Mouse (Mus musculus): ENCODE results near the gene Lmx1b. TPM values are rescaled to one million over a fixed set of nuclear protein-coding genes. Genes with fewer than 3 reads are reported as not detected.

The Lmx1b gene
- polyA plus RNA-seq, 1 experiment = 16.0 TPM

- DNase-seq (ENCODE audit: low read depth) = no peak
- TF ChIP-seq POLR2A (IDR thresholded peaks at IDR 0.05; ENCODE audit: borderline replicate concordance, extremely low read depth, insufficient read depth, insufficient read length, poor library complexity, severe bottlenecking) = no peak
- no peak for TF ChIP-seq CTCF (IDR thresholded peaks at IDR 0.05; ENCODE audit: borderline replicate concordance, extremely low read depth, insufficient read depth, insufficient read length)
These were observed 94.3 kb downstream of the Lmx1b start for GRCm38 (mm10) chr2:33546051-33546450.

- DNase-seq (ENCODE audit: low read depth) = no peak
- TF ChIP-seq CTCF (IDR thresholded peaks at IDR 0.05; ENCODE audit: borderline replicate concordance, extremely low read depth, insufficient read depth, insufficient read length) = no peak
These were observed 95.3 kb downstream of the Lmx1b start for GRCm38 (mm10) chr2:33544781-33545566.

- DNase-seq (ENCODE audit: low read depth) = no peak
- no peak for TF ChIP-seq POLR2A (IDR thresholded peaks at IDR 0.05; ENCODE audit: borderline replicate concordance, extremely low read depth, insufficient read depth, insufficient read length, poor library complexity, severe bottlenecking)
These were observed 96.0 kb downstream of the Lmx1b start for GRCm38 (mm10) chr2:33544203-33544762.

- peak; percentile 96 for DNase-seq (ENCODE audit: low read depth)
- no peak for TF ChIP-seq POLR2A (IDR thresholded peaks at IDR 0.05; ENCODE audit: borderline replicate concordance, extremely low read depth, insufficient read depth, insufficient read length, poor library complexity, severe bottlenecking)
- no peak for TF ChIP-seq CTCF (IDR thresholded peaks at IDR 0.05; ENCODE audit: borderline replicate concordance, extremely low read depth, insufficient read depth, insufficient read length)
These were observed 96.7 kb downstream of the Lmx1b start for GRCm38 (mm10) chr2:33543429-33544202.

- TF ChIP-seq CTCF (IDR thresholded peaks at IDR 0.05; ENCODE audit: borderline replicate concordance, extremely low read depth, insufficient read depth, insufficient read length) (peak; percentile 79; the same call in 1 of the 2 replicates), POLR2A (IDR thresholded peaks at IDR 0.05; ENCODE audit: borderline replicate concordance, extremely low read depth, insufficient read depth, insufficient read length, poor library complexity, severe bottlenecking) (no peak)
- DNase-seq (ENCODE audit: low read depth) = peak; percentile 87
These were observed 97.4 kb downstream of the Lmx1b start for GRCm38 (mm10) chr2:33542696-33543428.

- TF ChIP-seq CTCF (IDR thresholded peaks at IDR 0.05; ENCODE audit: borderline replicate concordance, extremely low read depth, insufficient read depth, insufficient read length) = no peak
- no peak for TF ChIP-seq POLR2A (IDR thresholded peaks at IDR 0.05; ENCODE audit: borderline replicate concordance, extremely low read depth, insufficient read depth, insufficient read length, poor library complexity, severe bottlenecking)
- no peak for DNase-seq (ENCODE audit: low read depth)
These were observed 114.8 kb downstream of the Lmx1b start for GRCm38 (mm10) chr2:33525274-33526055.

GRCm38 (mm10) chr2:33515856-33516255, 124.5 kb downstream of the Lmx1b start:
- peak; percentile 24 for DNase-seq (ENCODE audit: low read depth)

GRCm38 (mm10) chr2:33515431-33515830, 124.9 kb downstream of the Lmx1b start:
- no peak for DNase-seq (ENCODE audit: low read depth)
- TF ChIP-seq POLR2A (IDR thresholded peaks at IDR 0.05; ENCODE audit: borderline replicate concordance, extremely low read depth, insufficient read depth, insufficient read length, poor library complexity, severe bottlenecking) = no peak

More at GRCm38 (mm10) chr2:33515856-33516255, 124.5 kb downstream of the Lmx1b start:
- TF ChIP-seq POLR2A (IDR thresholded peaks at IDR 0.05; ENCODE audit: borderline replicate concordance, extremely low read depth, insufficient read depth, insufficient read length, poor library complexity, severe bottlenecking) (no peak), CTCF (IDR thresholded peaks at IDR 0.05; ENCODE audit: borderline replicate concordance, extremely low read depth, insufficient read depth, insufficient read length) (no peak)

Other genes with a start within 250 kb of the Lmx1b start
- gene Zbtb34, start 209.2 kb downstream of the Lmx1b start, polyA plus RNA-seq (2012; rRNA removed) = 23.3 and 30.8 TPM in 2 replicates
- gene Zbtb43, start 172.0 kb downstream of the Lmx1b start, polyA plus RNA-seq (2012; rRNA removed) = 21.5 and 22.6 TPM in 2 replicates
- 98.9 and 133 TPM in 2 replicates for gene Mvb12b, start 247.4 kb upstream of the Lmx1b start, polyA plus RNA-seq (2012; rRNA removed)